Mouse (Mus musculus) spleen, adult 2 months (tissue): Measurements from ENCODE around the gene Nemf.

ENCODE experiments used
- CTCF ChIP-seq: fragments of 200-500 bp; IDR thresholded peaks from 2 replicates; pipeline ENCODE4 v1.5.1; 2011; ENCODE audit warnings: mild to moderate bottlenecking, inconsistent platforms; ENCODE audit not compliant: insufficient read depth, insufficient read length, insufficient replicate concordance; ENCODE audit errors: extremely low read depth
- POLR2A ChIP-seq: fragments of 200-500 bp; IDR thresholded peaks from 2 replicates; pipeline ENCODE4 v1.6.1; 2011; ENCODE audit warnings: low read depth, low read length, inconsistent platforms

DNA sequence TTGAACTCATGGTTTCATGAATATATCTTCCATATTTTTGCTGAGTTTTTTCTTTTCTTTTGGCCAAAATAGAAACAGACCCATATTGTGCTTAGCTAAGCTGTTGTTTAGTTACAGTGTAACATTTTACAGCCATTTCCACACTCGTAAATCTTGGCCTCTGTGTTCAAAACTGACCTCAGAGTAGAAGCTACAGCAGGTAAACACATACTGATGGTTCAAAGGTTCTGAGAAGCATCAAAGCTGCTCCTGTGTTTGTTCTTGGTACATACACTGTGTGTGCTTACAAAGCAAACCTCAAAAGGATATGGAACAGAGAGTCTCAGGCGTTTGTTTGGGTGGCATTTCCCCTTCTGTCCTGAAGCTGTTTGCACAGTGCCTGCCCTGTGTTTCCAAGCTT lies 10.6 kb upstream of the Nemf start:
- TF ChIP-seq POLR2A: no peak
- TF ChIP-seq CTCF: no peak
